ENCODE assay signal across 8 mouse cellular contexts in genomic region chr11:65386291-65387061, GRCm38 (mm10).
DNase-seq lines count a peak whose midpoint lies in the region; ATAC-seq and TF ChIP-seq lines count a peak whose summit lies in the region.

No protein-coding gene starts in this region.

- no peaks in the 10 kb centered on the region for H3K4me1 ChIP-seq in kidney, adult 2 months (ENCODE audit: control insufficient read depth, insufficient read depth, low read length)
- H3K4me1 ChIP-seq in hindbrain, embryonic 16.5 days (ENCODE audit: control insufficient read depth, insufficient read depth, low read depth, low read length), result no peaks in the 10 kb centered on the region

- in situ Hi-C loops in Patski (cut with MboI; ENCODE audit: low pct_unique_long_range_greater_than_20kb), result no loop called here

- POLR2A ChIA-PET in Patski (lab: Charles Lee), result interaction anchor here (1.4 kb wide), 1 partner anchor 21 kb away, joined by 4 read pairs; no protein-coding TSS in a partner anchor

- ATAC-seq in Patski, result peak; percentile 96
- ATAC-seq in hindbrain, embryonic 16.5 days, result no peak

- no peak for TF ChIP-seq CTCF in kidney, adult 2 months (conservative IDR thresholded peaks at IDR 0.05; ENCODE audit: insufficient read depth, insufficient read length, low read depth, low read length)
- TF ChIP-seq CTCF in Patski (IDR thresholded peaks at IDR 0.05), result no peak
- TF ChIP-seq CTCF in layer of hippocampus, adult 2 months (conservative IDR thresholded peaks at IDR 0.05), result no peak

- CTCF ChIA-PET in Patski (lab: Charles Lee), result interaction anchor here (0.9 to 1.2 kb wide), 2 partner anchors 11 to 20 kb away, joined by 3 read pairs; no protein-coding TSS in a partner anchor

- H3K9ac ChIP-seq in hindbrain, embryonic 16.5 days (ENCODE audit: low read depth, low read length), result no peak overlapping the region

- no peak overlapping the region for H3K4me2 ChIP-seq in hindbrain, embryonic 16.5 days (ENCODE audit: low read length)

- 33% methylated on average over 14 of the region's 14 CpGs for WGBS in kidney, adult 2 months
- WGBS in hindbrain, embryonic 16.5 days, result 65% methylated on average over 14 of the region's 14 CpGs

- no peaks in the 10 kb centered on the region for H3K36me3 ChIP-seq in kidney, adult 2 months (ENCODE audit: control insufficient read depth, insufficient read depth, low read length)
- H3K36me3 ChIP-seq in hindbrain, embryonic 16.5 days (ENCODE audit: control insufficient read depth, insufficient read depth, low read length), result no peaks in the 10 kb centered on the region

- H3K9me3 ChIP-seq in hindbrain, embryonic 16.5 days (ENCODE audit: control insufficient read depth, low read length), result no peaks in the 10 kb centered on the region

- H3K27me3 ChIP-seq in kidney, adult 2 months (replicated peaks; ENCODE audit: control insufficient read depth, insufficient read depth, low read length), result no peaks in the 10 kb centered on the region
- no peaks in the 10 kb centered on the region for H3K27me3 ChIP-seq in Patski
- H3K27me3 ChIP-seq in hindbrain, embryonic 16.5 days (replicated peaks; ENCODE audit: control insufficient read depth, insufficient read depth, low read length), result no peaks in the 10 kb centered on the region

- no peak overlapping the region for H3K4me3 ChIP-seq in kidney, adult 2 months (ENCODE audit: insufficient read depth, low read depth, low read length)
- H3K4me3 ChIP-seq in layer of hippocampus, adult 2 months, result no peak overlapping the region
- H3K4me3 ChIP-seq in hindbrain, embryonic 16.5 days (ENCODE audit: low read length), result no peak overlapping the region

- DNase-seq in kidney, adult 2 months, result peak; percentile 14
- no peak for DNase-seq in kidney, adult 9 months
- DNase-seq in Patski (ENCODE audit: low read depth, low spot score), result peak; percentile 88
- DNase-seq in forelimb bud, embryonic 11.5 days (ENCODE audit: low read depth, low spot score), result peak; percentile 35
- DNase-seq in lung, postnatal 4 days, result peak; percentile 49 to 73
- no peak for DNase-seq in layer of hippocampus, adult 2 months (ENCODE audit: low spot score in 2 of 2)
- no peak for DNase-seq in cerebellum, adult 18-20 months

- H3K27ac ChIP-seq in kidney, adult 2 months (ENCODE audit: insufficient read depth, low read depth, low read length), result no peak overlapping the region
- no peak overlapping the region for H3K27ac ChIP-seq in layer of hippocampus, adult 2 months
- H3K27ac ChIP-seq in hindbrain, embryonic 16.5 days (ENCODE audit: low read depth, low read length), result no peak overlapping the region

- TF ChIP-seq POLR2A in kidney, adult 2 months (IDR thresholded peaks at IDR 0.05; ENCODE audit: low read depth, low read length), result no peak

Comparison
In these comparisons a context has a peak if more than half of its experiments do, and no peak if none do; other contexts are left out.
1. DNase-seq: peak in kidney, adult 2 months (single experiment), Patski (single experiment), forelimb bud, embryonic 11.5 days (single experiment) and lung, postnatal 4 days (2 of 2); none in kidney, adult 9 months (single experiment), layer of hippocampus, adult 2 months (0 of 2) and cerebellum, adult 18-20 months (0 of 2).